Mouse (Mus musculus): Measurements from ENCODE around the gene Samt3. TPM values are rescaled to one million over a fixed set of nuclear protein-coding genes. Genes with fewer than 3 reads are reported as not detected.

Gene Samt3
- not detected for polyA plus RNA-seq (2014; fragmentation: Illumina TruSeq; extraction: RNeasy Lipid Tissue Mini Kit (QIAGEN cat#74804); ENCODE audit: low read depth, low replicate concordance)

GRCm38 (mm10) chrX:86043899-86044298 is at the start of gene Samt3:
Gene Samt3, plus strand, starts transcription at chrX:86044199.

Other genes starting within 250 kb of the Samt3 start
- 1.7 TPM for gene 5430427O19Rik, start 173.8 kb upstream of the Samt3 start, polyA plus RNA-seq (2014; fragmentation: Illumina TruSeq; extraction: RNeasy Lipid Tissue Mini Kit (QIAGEN cat#74804); ENCODE audit: low read depth, low replicate concordance)
- 17.0 TPM for gene Nr0b1, start 147.6 kb downstream of the Samt3 start, polyA plus RNA-seq (2014; fragmentation: Illumina TruSeq; extraction: RNeasy Lipid Tissue Mini Kit (QIAGEN cat#74804); ENCODE audit: low read depth, low replicate concordance)